Mouse (Mus musculus) forelimb bud, embryonic 11.5 days (tissue): Measurements from ENCODE around the gene Inpp4b.

Experiments used
- DNase-seq: peaks from one replicate; pipeline ENCODE4 v3.0.0-alpha.2; 2012; ENCODE audit warnings: low read depth, low spot score

The Inpp4b gene

GRCm38 (mm10) chr8:81831430-81831829 lies 489.1 kb downstream of the Inpp4b start:
- DNase-seq: no peak

GRCm38 (mm10) chr8:81833852-81834251 lies 491.5 kb downstream of the Inpp4b start:
- DNase-seq: no peak

- DNase-seq: no peak
These were observed 498.2 kb downstream of the Inpp4b start for GRCm38 (mm10) chr8:81840512-81840911.

- DNase-seq: no peak
These were observed 502.0 kb downstream of the Inpp4b start for GRCm38 (mm10) chr8:81844104-81844982.

GRCm38 (mm10) chr8:81847929-81848328 lies 505.6 kb downstream of the Inpp4b start:
- no peak for DNase-seq

GRCm38 (mm10) chr8:81849976-81850375 lies 507.6 kb downstream of the Inpp4b start:
- DNase-seq: no peak

GRCm38 (mm10) chr8:81853184-81853583 lies 510.8 kb downstream of the Inpp4b start:
- no peak for DNase-seq

GRCm38 (mm10) chr8:81854543-81854942 lies 512.2 kb downstream of the Inpp4b start:
- no peak for DNase-seq

GRCm38 (mm10) chr8:81855009-81855408 lies 512.7 kb downstream of the Inpp4b start:
- no peak for DNase-seq

GRCm38 (mm10) chr8:81856120-81856519 lies 513.8 kb downstream of the Inpp4b start:
- no peak for DNase-seq

- DNase-seq: no peak
These were observed 514.3 kb downstream of the Inpp4b start for GRCm38 (mm10) chr8:81856608-81857007.

- no peak for DNase-seq
These were observed 516.0 kb downstream of the Inpp4b start for GRCm38 (mm10) chr8:81858393-81858792.

- no peak for DNase-seq
These were observed 517.4 kb downstream of the Inpp4b start for GRCm38 (mm10) chr8:81859805-81860204.

- no peak for DNase-seq
These were observed 519.0 kb downstream of the Inpp4b start for GRCm38 (mm10) chr8:81861311-81861710.

GRCm38 (mm10) chr8:81862738-81863137 lies 520.4 kb downstream of the Inpp4b start:
- DNase-seq: no peak

- no peak for DNase-seq
These were observed 522.0 kb downstream of the Inpp4b start for GRCm38 (mm10) chr8:81864318-81864717.

GRCm38 (mm10) chr8:81865664-81866063 lies 523.3 kb downstream of the Inpp4b start:
- no peak for DNase-seq

GRCm38 (mm10) chr8:81867020-81867419 lies 524.7 kb downstream of the Inpp4b start:
- no peak for DNase-seq

GRCm38 (mm10) chr8:81870466-81870865 lies 528.1 kb downstream of the Inpp4b start:
- no peak for DNase-seq

GRCm38 (mm10) chr8:81880071-81880470 lies 537.7 kb downstream of the Inpp4b start:
- no peak for DNase-seq

GRCm38 (mm10) chr8:81884195-81884594 lies 541.8 kb downstream of the Inpp4b start:
- no peak for DNase-seq

GRCm38 (mm10) chr8:81888843-81889242 lies 546.5 kb downstream of the Inpp4b start:
- DNase-seq: no peak

- DNase-seq: no peak
These were observed 550.9 kb downstream of the Inpp4b start for GRCm38 (mm10) chr8:81893292-81893691.
